Comparison of ENCODE assay signal across 17 mouse cellular contexts in genomic region chr1:127441736-127442135, GRCm38 (mm10).
DNase-seq lines count a peak whose midpoint lies in the region; ATAC-seq and TF ChIP-seq lines count a peak whose summit lies in the region.
"Had no signal": no experiment of that assay in that cellular context is flagged by ENCODE, and none has a peak within 500 bp of the region (broad histone marks: within the 10 kb centered on the region; RNA-seq: fewer than 3 reads in every experiment).

No protein-coding gene starts in this region.

- no peak for ATAC-seq in forebrain, embryonic 16.5 days
- no peak for ATAC-seq in kidney, postnatal 0 days (replicated peaks; ENCODE audit: low FRiP score, low read depth)
- ATAC-seq: forebrain, postnatal 0 days; liver, embryonic 12.5 days had no signal

- TF ChIP-seq RAD21 in CH12.LX (IDR thresholded peaks at IDR 0.05; ENCODE audit: low read depth, low read length) = peak; percentile 57

- H3K9me3 ChIP-seq in forebrain, embryonic 10.5 days = no peaks in the 10 kb centered on the region
- H3K9me3 ChIP-seq in forebrain, embryonic 16.5 days (ENCODE audit: control insufficient read depth, low read length) = no peaks in the 10 kb centered on the region
- H3K9me3 ChIP-seq in kidney, postnatal 0 days (replicated peaks; ENCODE audit: low read length) = no peaks in the 10 kb centered on the region
- H3K9me3 ChIP-seq in CH12.LX (replicated peaks; ENCODE audit: low read length) = no peaks in the 10 kb centered on the region
- no peaks in the 10 kb centered on the region for H3K9me3 ChIP-seq in limb, embryonic 10.5 days (replicated peaks)
- H3K9me3 ChIP-seq: heart, embryonic 15.5 days; liver, embryonic 12.5 days; lung, embryonic 15.5 days had no signal

- no peak overlapping the region for H3K9ac ChIP-seq in forebrain, embryonic 16.5 days (replicated peaks; ENCODE audit: low read depth, low read length)
- H3K9ac ChIP-seq in kidney, postnatal 0 days (ENCODE audit: low read depth, low read length) = no peak overlapping the region
- no peak overlapping the region for H3K9ac ChIP-seq in CH12.LX (ENCODE audit: insufficient read depth, low read depth)
- H3K9ac ChIP-seq: forebrain, postnatal 0 days; heart, embryonic 15.5 days; liver, embryonic 12.5 days; lung, embryonic 15.5 days had no signal

- no peak for TF ChIP-seq POLR2A in CH12.LX (IDR thresholded peaks at IDR 0.05; ENCODE audit: low read depth, low read length)

- H3K4me2 ChIP-seq in forebrain, embryonic 16.5 days (ENCODE audit: low read length) = no peak overlapping the region
- H3K4me2 ChIP-seq in kidney, postnatal 0 days (ENCODE audit: low read length) = no peak overlapping the region
- H3K4me2 ChIP-seq in CH12.LX (ENCODE audit: insufficient read depth, low read depth, poor library complexity, severe bottlenecking) = no peak overlapping the region
- H3K4me2 ChIP-seq: heart, embryonic 15.5 days; liver, embryonic 12.5 days; lung, embryonic 15.5 days had no signal

- TF ChIP-seq CTCF in kidney, postnatal 0 days (IDR thresholded peaks at IDR 0.05; ENCODE audit: low read depth) = peak; percentile 39; the same call in 1 of the 2 replicates
- TF ChIP-seq CTCF in CH12.LX (conservative IDR thresholded peaks at IDR 0.05 in 1 of 2, IDR thresholded peaks at IDR 0.05 in 1 of 2; ENCODE audit: low read depth in 2 of 2, low read length in 2 of 2) = peak in 1 of 2 experiments; percentile 52; a peak in 2 of 4 replicates

- H3K4me3 ChIP-seq in forebrain, embryonic 10.5 days = no peak overlapping the region
- no peak overlapping the region for H3K4me3 ChIP-seq in forebrain, embryonic 16.5 days (replicated peaks; ENCODE audit: low read length)
- H3K4me3 ChIP-seq in kidney, postnatal 0 days (replicated peaks; ENCODE audit: low read depth, low read length) = no peak overlapping the region
- no peak overlapping the region for H3K4me3 ChIP-seq in CH12.LX (replicated peaks in 1 of 3; ENCODE audit: low read depth in 2 of 3, low read length in 2 of 3, poor library complexity in 1 of 3)
- no peak overlapping the region for H3K4me3 ChIP-seq in limb, embryonic 10.5 days
- H3K4me3 ChIP-seq: heart, embryonic 15.5 days; liver, embryonic 12.5 days; lung, embryonic 15.5 days had no signal

- peaks cover 12% of the 10 kb centered on the region for H3K36me3 ChIP-seq in forebrain, embryonic 10.5 days (replicated peaks)
- peaks cover 2% of the 10 kb centered on the region; the same call in 1 of the 2 replicates for H3K36me3 ChIP-seq in forebrain, embryonic 16.5 days (ENCODE audit: control insufficient read depth, insufficient read depth)
- no peaks in the 10 kb centered on the region for H3K36me3 ChIP-seq in kidney, postnatal 0 days (ENCODE audit: insufficient read depth, low read length)
- peaks cover 0 to 25% of the 10 kb centered on the region in 2 experiments for H3K36me3 ChIP-seq in CH12.LX (replicated peaks in 1 of 2; ENCODE audit: control insufficient read depth in 1 of 2, insufficient read depth in 1 of 2, low read length in 1 of 2)
- no peaks in the 10 kb centered on the region for H3K36me3 ChIP-seq in limb, embryonic 10.5 days
- H3K36me3 ChIP-seq: heart, embryonic 15.5 days had no signal

- H3K27ac ChIP-seq in forebrain, embryonic 10.5 days = peak overlapping the region; percentile 86
- H3K27ac ChIP-seq in forebrain, embryonic 16.5 days (ENCODE audit: low read length) = no peak overlapping the region
- H3K27ac ChIP-seq in kidney, postnatal 0 days = no peak overlapping the region
- no peak overlapping the region for H3K27ac ChIP-seq in CH12.LX (ENCODE audit: insufficient read depth, low read depth)
- peak overlapping the region; percentile 82 for H3K27ac ChIP-seq in limb, embryonic 10.5 days
- H3K27ac ChIP-seq: heart, embryonic 15.5 days; liver, embryonic 12.5 days; lung, embryonic 15.5 days had no signal

- in situ Hi-C loops in CH12.LX (cut with MboI; ENCODE audit: low pct_ligation_motif_present, low pct_unique_long_range_greater_than_20kb, low sequenced_read_pairs) = no loop called here

- peaks cover 80% of the 10 kb centered on the region for H3K4me1 ChIP-seq in forebrain, embryonic 10.5 days
- H3K4me1 ChIP-seq in forebrain, embryonic 16.5 days (replicated peaks; ENCODE audit: control insufficient read depth, insufficient read depth, low read length) = peaks cover 7% of the 10 kb centered on the region
- H3K4me1 ChIP-seq in kidney, postnatal 0 days (replicated peaks; ENCODE audit: insufficient read depth, low read length) = peaks cover 4% of the 10 kb centered on the region; the same call in 1 of the 2 replicates
- peaks cover 31 to 70% of the 10 kb centered on the region in 2 experiments for H3K4me1 ChIP-seq in CH12.LX (ENCODE audit: control insufficient read depth in 1 of 2, insufficient read depth in 2 of 2)
- H3K4me1 ChIP-seq in limb, embryonic 10.5 days = peaks cover 62% of the 10 kb centered on the region
- H3K4me1 ChIP-seq: liver, embryonic 12.5 days had no signal

- H3K27me3 ChIP-seq in forebrain, embryonic 10.5 days (ENCODE audit: poor library complexity, severe bottlenecking) = no peaks in the 10 kb centered on the region
- no peaks in the 10 kb centered on the region for H3K27me3 ChIP-seq in forebrain, embryonic 16.5 days (replicated peaks; ENCODE audit: control insufficient read depth, insufficient read depth, low read length)
- no peaks in the 10 kb centered on the region for H3K27me3 ChIP-seq in kidney, postnatal 0 days (ENCODE audit: insufficient read depth, low read length)
- no peaks in the 10 kb centered on the region for H3K27me3 ChIP-seq in CH12.LX (replicated peaks)
- H3K27me3 ChIP-seq in limb, embryonic 10.5 days (ENCODE audit: low read depth, poor library complexity, severe bottlenecking) = no peaks in the 10 kb centered on the region
- H3K27me3 ChIP-seq: heart, embryonic 15.5 days; liver, embryonic 12.5 days; lung, embryonic 15.5 days had no signal

- 67% methylated on average over 3 of the region's 3 CpGs for WGBS in forebrain, embryonic 10.5 days
- 65% methylated on average over 3 of the region's 3 CpGs for whole genome bisulfite sequencing in forebrain, embryonic 16.5 days
- 49% methylated on average over 3 of the region's 3 CpGs for WGBS in kidney, postnatal 0 days
- 46% methylated on average over 3 of the region's 3 CpGs for WGBS in limb, embryonic 10.5 days

- no peaks in the 10 kb centered on the region for H3K79me2 ChIP-seq in CH12.LX (replicated peaks; ENCODE audit: control insufficient read depth, extremely low read depth, insufficient read depth, poor library complexity, severe bottlenecking)

- dilution Hi-C loops in CH12.LX (cut with MboI; ENCODE audit: extremely low pct_ligation_motif_present, extremely low pct_unique_long_range_greater_than_20kb, low sequenced_read_pairs) = no loop called here

- DNase-seq in forebrain, embryonic 10.5 days (ENCODE audit: extremely low spot score, low spot score) = no peak
- no peak for DNase-seq in kidney, postnatal 0 days (ENCODE audit: low spot score)
- DNase-seq in kidney, postnatal 25 days = no peak
- DNase-seq in CH12.LX (ENCODE audit: extremely low read depth) = peak; percentile 42
- no peak for DNase-seq in limb, embryonic 10.5 days (ENCODE audit: low spot score)
- DNase-seq in urinary bladder, postnatal 14 days (ENCODE audit: low spot score) = no peak
- no peak for DNase-seq in right cerebral cortex, postnatal 25 days
- DNase-seq: adrenal gland, postnatal 36 days; cerebellum, postnatal 10 days; embryo, embryonic 11 days; forebrain, postnatal 0 days; kidney, adult 2 months; left cerebral cortex, postnatal 4 days had no signal

- no peak for TF ChIP-seq EP300 in CH12.LX (IDR thresholded peaks at IDR 0.05; ENCODE audit: low read length)

TF ChIP-seq in CH12.LX, 34 proteins besides CTCF, POLR2A, EP300 and RAD21:
- TF ChIP-seq MYC (IDR thresholded peaks at IDR 0.05; ENCODE audit: low read depth, low read length) (no peak), MAZ (IDR thresholded peaks at IDR 0.05; ENCODE audit: low read depth, low read length) (no peak), MAX (IDR thresholded peaks at IDR 0.05; ENCODE audit: low read length) (no peak), SMC3 (IDR thresholded peaks at IDR 0.05; ENCODE audit: low read depth, low read length) (peak; percentile 60), E2F4 (IDR thresholded peaks at IDR 0.05; ENCODE audit: insufficient replicate concordance, low read depth, low read length) (no peak)
TF ChIP-seq in CH12.LX: peak in this region for 1.

Comparison
In these comparisons a context has a peak if more than half of its experiments do, and no peak if none do; other contexts are left out.
1. H3K27ac ChIP-seq: peak in forebrain, embryonic 10.5 days (single experiment) and limb, embryonic 10.5 days (single experiment); none in forebrain, embryonic 16.5 days (single experiment), kidney, postnatal 0 days (single experiment) and CH12.LX (single experiment).